24 mouse cellular contexts compared by ENCODE assay signal in genomic region chr12:26152992-26153391, GRCm38 (mm10).
"Had no signal": no experiment of that assay in that cellular context is flagged by ENCODE, and none has a peak within 500 bp of the region (broad histone marks: within the 10 kb centered on the region; RNA-seq: fewer than 3 reads in every experiment).

No protein-coding gene starts in this region.

- H3K4me2 ChIP-seq: heart, embryonic 12.5 days; hindbrain, embryonic 13.5 days; kidney, embryonic 15.5 days; limb, embryonic 12.5 days; liver, embryonic 11.5 days; liver, embryonic 13.5 days had no signal

- ATAC-seq: hindbrain, embryonic 16.5 days; intestine, embryonic 16.5 days had no signal

- H3K4me3 ChIP-seq: heart, embryonic 10.5 days; heart, embryonic 12.5 days; hindbrain, embryonic 13.5 days; kidney, embryonic 15.5 days; left cerebral cortex, adult 2 months; limb, embryonic 10.5 days; limb, embryonic 12.5 days; liver, embryonic 13.5 days had no signal

- H3K9me3 ChIP-seq: heart, embryonic 10.5 days; heart, embryonic 12.5 days; hindbrain, embryonic 13.5 days; kidney, embryonic 15.5 days; limb, embryonic 10.5 days; limb, embryonic 12.5 days; liver, embryonic 13.5 days had no signal

- H3K4me1 ChIP-seq: heart, embryonic 10.5 days; heart, embryonic 12.5 days; hindbrain, embryonic 13.5 days; kidney, embryonic 15.5 days; limb, embryonic 10.5 days; limb, embryonic 12.5 days; liver, embryonic 13.5 days had no signal

- DNase-seq: gastrocnemius, postnatal 14 days; gastrocnemius, postnatal 36 days; heart, adult 18-20 months; heart, postnatal 10 days; heart, postnatal 36 days; kidney, adult 11 months; kidney, adult 2 months; kidney, adult 9 months; kidney, postnatal 14 days; kidney, postnatal 36 days; layer of hippocampus, adult 9-11 months; liver; liver, embryonic 13.5 days had no signal

- H3K36me3 ChIP-seq: heart, embryonic 10.5 days; heart, embryonic 12.5 days; hindbrain, embryonic 13.5 days; kidney, embryonic 15.5 days; limb, embryonic 10.5 days; limb, embryonic 12.5 days; liver, embryonic 13.5 days had no signal

- H3K27me3 ChIP-seq: heart, embryonic 12.5 days; kidney, embryonic 15.5 days; limb, embryonic 12.5 days; liver, embryonic 13.5 days had no signal

- H3K9ac ChIP-seq: heart, embryonic 12.5 days; hindbrain, embryonic 13.5 days; kidney, embryonic 15.5 days; limb, embryonic 12.5 days; liver, embryonic 13.5 days had no signal

- H3K27ac ChIP-seq: heart, embryonic 10.5 days; hindbrain, embryonic 13.5 days; kidney, embryonic 15.5 days; kidney, postnatal 0 days; left cerebral cortex, adult 2 months; limb, embryonic 10.5 days; limb, embryonic 12.5 days; liver, embryonic 13.5 days had no signal
